Mouse (Mus musculus): ENCODE measurements at regions not wholly inside any gene's neighbourhood (a gene's known extent, or its start where the extent isn't known, plus 50 kb on each side); places are given as distances from the start of the nearest gene placed in this dataset.

GRCm38 (mm10) chr7:145001503-145002084 lies 61.9 kb upstream of the Ccnd1 start:
- no peaks in the 10 kb centered on the region for H3K27me3 ChIP-seq (ENCODE audit: control insufficient read depth, insufficient read depth, low read length)
- no peak overlapping the region for H3K4me3 ChIP-seq (ENCODE audit: insufficient read depth in 1 of 2, low read depth in 2 of 2, low read length in 2 of 2)
- no peak overlapping the region for H3K4me2 ChIP-seq (ENCODE audit: low read depth)
- DNase-seq (ENCODE audit: low read depth in 3 of 3, low spot score in 3 of 3) (no peak), ATAC-seq (ENCODE audit: insufficient read depth) (no peak)
- H3K9ac ChIP-seq (replicated peaks), result no peak overlapping the region
- 43% methylated on average over 4 of the region's 4 CpGs for WGBS (ENCODE audit: insufficient replicate concordance)
- peaks cover 0 to 1% of the 10 kb centered on the region in 2 experiments; a peak in 1 of 4 replicates for H3K4me1 ChIP-seq (replicated peaks; ENCODE audit: control insufficient read depth in 2 of 2, insufficient read depth in 2 of 2, low read length in 1 of 2)
- TF ChIP-seq CTCF (IDR thresholded peaks at IDR 0.05; ENCODE audit: low read depth), result no peak
- no peaks in the 10 kb centered on the region for H3K36me3 ChIP-seq (replicated peaks; ENCODE audit: control insufficient read depth, insufficient read depth, low read depth)
- H3K27ac ChIP-seq, result no peak overlapping the region
- no peaks in the 10 kb centered on the region for H3K9me3 ChIP-seq (ENCODE audit: control insufficient read depth, low read length)

GRCm38 (mm10) chr7:144999741-145000140 lies 60.0 kb upstream of the Ccnd1 start:
- DNase-seq (ENCODE audit: low read depth in 3 of 3, low spot score in 3 of 3), result no peak

DNA sequence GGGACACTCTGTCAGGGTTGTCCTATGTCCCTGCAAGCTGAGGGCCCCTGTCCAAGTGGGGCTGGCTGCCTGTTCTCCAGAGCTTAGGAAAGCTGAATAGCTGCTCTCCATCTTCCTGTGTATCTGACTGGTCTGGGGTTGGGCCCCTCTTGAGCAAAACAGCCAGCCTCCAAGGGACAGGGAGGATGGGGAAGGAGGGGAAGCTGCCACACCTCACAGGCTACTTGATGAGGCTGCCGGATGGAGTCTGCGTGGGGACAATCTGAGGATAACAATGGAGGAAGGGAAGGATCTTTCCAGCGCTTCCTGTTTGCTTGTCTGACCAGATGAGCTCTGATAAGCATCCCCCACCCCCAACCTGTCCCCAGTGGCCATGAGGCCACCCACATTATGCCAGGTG lies 57.1 kb upstream of the Ccnd1 start:
- H3K27ac ChIP-seq, result no peak overlapping the region
- no peaks in the 10 kb centered on the region for H3K9me3 ChIP-seq (ENCODE audit: control insufficient read depth, low read length)
- TF ChIP-seq CTCF (IDR thresholded peaks at IDR 0.05; ENCODE audit: low read depth) (no peak), EP300 (IDR thresholded peaks at IDR 0.05; ENCODE audit: low read depth) (no peak)
- WGBS (ENCODE audit: insufficient replicate concordance), result 11% methylated on average over 3 of the region's 3 CpGs
- no peaks in the 10 kb centered on the region for H3K36me3 ChIP-seq (replicated peaks; ENCODE audit: control insufficient read depth, insufficient read depth, low read depth)
- H3K4me2 ChIP-seq (ENCODE audit: low read depth), result no peak overlapping the region
- H3K9ac ChIP-seq (replicated peaks), result no peak overlapping the region
- ATAC-seq (ENCODE audit: insufficient read depth), result no peak
- no peaks in the 10 kb centered on the region for H3K27me3 ChIP-seq (ENCODE audit: control insufficient read depth, insufficient read depth, low read length)
- H3K4me1 ChIP-seq (replicated peaks; ENCODE audit: control insufficient read depth in 2 of 2, insufficient read depth in 2 of 2, low read length in 1 of 2), result peaks cover 0 to 1% of the 10 kb centered on the region in 2 experiments; a peak in 1 of 4 replicates
- DNase-seq (ENCODE audit: low read depth in 3 of 3, low spot score in 3 of 3), result no peak
- no peak overlapping the region for H3K4me3 ChIP-seq (ENCODE audit: insufficient read depth in 1 of 2, low read depth in 2 of 2, low read length in 2 of 2)

More at GRCm38 (mm10) chr7:144999741-145000140, 60.0 kb upstream of the Ccnd1 start:
- no peaks in the 10 kb centered on the region for H3K9me3 ChIP-seq (ENCODE audit: control insufficient read depth, low read length)
- no peak overlapping the region for H3K9ac ChIP-seq (replicated peaks)
- H3K36me3 ChIP-seq (replicated peaks; ENCODE audit: control insufficient read depth, insufficient read depth, low read depth), result no peaks in the 10 kb centered on the region
- H3K27ac ChIP-seq, result no peak overlapping the region
- no peak overlapping the region for H3K4me2 ChIP-seq (ENCODE audit: low read depth)
- H3K4me1 ChIP-seq (replicated peaks; ENCODE audit: control insufficient read depth in 2 of 2, insufficient read depth in 2 of 2, low read length in 1 of 2), result peaks cover 0 to 1% of the 10 kb centered on the region in 2 experiments; a peak in 1 of 4 replicates
- TF ChIP-seq CTCF (IDR thresholded peaks at IDR 0.05; ENCODE audit: low read depth) (no peak), EP300 (IDR thresholded peaks at IDR 0.05; ENCODE audit: low read depth) (no peak)
- no peak overlapping the region for H3K4me3 ChIP-seq (ENCODE audit: insufficient read depth in 1 of 2, low read depth in 2 of 2, low read length in 2 of 2)
- no peaks in the 10 kb centered on the region for H3K27me3 ChIP-seq (ENCODE audit: control insufficient read depth, insufficient read depth, low read length)
- ATAC-seq (ENCODE audit: insufficient read depth), result no peak
- 46% methylated on average over 3 of the region's 3 CpGs for WGBS (ENCODE audit: insufficient replicate concordance)

DNA sequence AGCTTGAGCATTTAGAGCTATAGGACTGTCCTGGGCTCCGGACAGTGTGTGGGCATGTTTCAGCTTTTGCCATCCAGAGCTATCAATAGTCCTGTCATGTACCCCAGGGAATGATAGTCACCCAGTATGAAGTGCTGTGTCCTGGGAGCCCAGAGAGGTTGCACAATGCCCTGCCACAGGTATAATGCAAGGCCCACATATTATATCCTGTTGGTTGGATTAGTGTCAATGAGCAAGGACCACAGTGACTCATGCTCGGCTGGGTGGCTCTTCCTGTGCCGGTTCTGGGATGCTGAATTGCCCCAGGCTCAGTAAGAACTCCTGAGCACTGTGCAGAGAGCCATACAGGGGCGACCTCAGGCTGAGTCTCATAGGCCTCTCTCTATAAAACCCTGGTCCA lies 54.5 kb upstream of the Ccnd1 start:
- 49% methylated on average over 4 of the region's 4 CpGs for WGBS (ENCODE audit: insufficient replicate concordance)
- H3K27me3 ChIP-seq (ENCODE audit: control insufficient read depth, insufficient read depth, low read length), result no peaks in the 10 kb centered on the region
- no peaks in the 10 kb centered on the region for H3K36me3 ChIP-seq (replicated peaks; ENCODE audit: control insufficient read depth, insufficient read depth, low read depth)
- DNase-seq (ENCODE audit: low read depth in 3 of 3, low spot score in 3 of 3) (no peak), ATAC-seq (ENCODE audit: insufficient read depth) (no peak)
- no peak overlapping the region for H3K4me3 ChIP-seq (ENCODE audit: insufficient read depth in 1 of 2, low read depth in 2 of 2, low read length in 2 of 2)
- no peaks in the 10 kb centered on the region; a peak in 1 of 4 replicates for H3K4me1 ChIP-seq (replicated peaks; ENCODE audit: control insufficient read depth in 2 of 2, insufficient read depth in 2 of 2, low read length in 1 of 2)
- no peak for TF ChIP-seq EP300 (IDR thresholded peaks at IDR 0.05; ENCODE audit: low read depth)
- TF ChIP-seq CTCF (IDR thresholded peaks at IDR 0.05; ENCODE audit: low read depth), result no peak
- H3K9me3 ChIP-seq (ENCODE audit: control insufficient read depth, low read length), result no peaks in the 10 kb centered on the region
- no peak overlapping the region for H3K9ac ChIP-seq (replicated peaks)
- H3K27ac ChIP-seq, result no peak overlapping the region
- no peak overlapping the region for H3K4me2 ChIP-seq (ENCODE audit: low read depth)

- Histone ChIP-seq H3K4me2 (ENCODE audit: low read depth) (no peak overlapping the region), H3K9me3 (ENCODE audit: control insufficient read depth, low read length) (no peaks in the 10 kb centered on the region), H3K27me3 (ENCODE audit: control insufficient read depth, insufficient read depth, low read length) (no peaks in the 10 kb centered on the region), H3K4me3 (ENCODE audit: insufficient read depth in 1 of 2, low read depth in 2 of 2, low read length in 2 of 2) (no peak overlapping the region), H3K4me1 (replicated peaks; ENCODE audit: control insufficient read depth in 2 of 2, insufficient read depth in 2 of 2, low read length in 1 of 2) (no peaks in the 10 kb centered on the region; a peak in 1 of 4 replicates), H3K27ac (no peak overlapping the region), H3K9ac (replicated peaks) (no peak overlapping the region), H3K36me3 (replicated peaks; ENCODE audit: control insufficient read depth, insufficient read depth, low read depth) (no peaks in the 10 kb centered on the region)
- no peak for TF ChIP-seq CTCF (IDR thresholded peaks at IDR 0.05; ENCODE audit: low read depth)
- no peak for TF ChIP-seq EP300 (IDR thresholded peaks at IDR 0.05; ENCODE audit: low read depth)
- DNase-seq (ENCODE audit: low read depth in 3 of 3, low spot score in 3 of 3) (no peak), ATAC-seq (ENCODE audit: insufficient read depth) (no peak)
- 63% methylated on average over 4 of the region's 4 CpGs for WGBS (ENCODE audit: insufficient replicate concordance)
Observed at GRCm38 (mm10) chr7:144993566-144993965, 53.8 kb upstream of the Ccnd1 start.

Data from liver, embryonic 14.5 days (tissue).